ENCODE assay signal across 8 mouse cellular contexts in the genomic region with DNA sequence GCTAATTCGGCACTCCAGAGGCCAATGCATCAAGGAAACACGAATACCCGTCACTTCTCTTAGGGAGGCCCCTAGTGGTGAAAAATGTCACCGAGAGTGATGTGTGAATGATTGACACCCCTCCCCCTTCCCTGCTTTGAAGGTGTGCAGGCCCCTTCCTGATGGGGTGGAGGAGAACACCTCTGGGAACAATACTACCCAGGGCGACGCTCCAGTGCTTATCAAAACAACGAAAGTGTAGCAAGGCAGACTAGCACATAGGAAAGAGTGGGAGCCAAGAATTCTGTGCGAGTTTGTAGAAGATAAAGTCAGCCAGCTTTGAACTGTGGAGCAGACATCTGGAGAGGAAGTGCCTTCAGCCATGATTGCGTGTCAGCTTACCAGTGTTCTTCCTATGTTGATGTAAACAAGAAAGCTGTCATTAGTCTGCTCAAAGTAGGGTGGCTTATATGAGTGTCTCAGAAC. TPM values are rescaled to one million over a fixed set of nuclear protein-coding genes. Genes with fewer than 3 reads are reported as not detected.
DNase-seq lines count a peak whose midpoint lies in the region; ATAC-seq and TF ChIP-seq lines count a peak whose summit lies in the region.

No protein-coding gene starts in this region.

- H3K4me3 ChIP-seq in hindbrain, postnatal 0 days (ENCODE audit: low read length): no peak overlapping the region
- H3K4me3 ChIP-seq in hindbrain, embryonic 12.5 days: no peak overlapping the region
- H3K4me3 ChIP-seq in stomach, embryonic 15.5 days (replicated peaks): no peak overlapping the region

- ATAC-seq in hindbrain, postnatal 0 days: no peak
- ATAC-seq in hindbrain, embryonic 12.5 days (ENCODE audit: low FRiP score): no peak
- ATAC-seq in stomach, embryonic 15.5 days (ENCODE audit: insufficient read depth, low FRiP score, low read depth): no peak

- DNase-seq in hindbrain, postnatal 0 days (ENCODE audit: low spot score): no peak
- peak; percentile 70 for DNase-seq in c-Kit-positive CD71-negative TER-119-negative erythroid progenitor cells, embryonic 14.5 days (ENCODE audit: low read depth)
- DNase-seq in heart, postnatal 4 days: peak; percentile 68
- peak; percentile 40 to 71 for DNase-seq in lung, adult 18-20 months
- DNase-seq in urinary bladder, postnatal 36 days (ENCODE audit: low spot score in 2 of 2): no peak
- DNase-seq in layer of hippocampus, postnatal 36 days: no peak

- H3K36me3 ChIP-seq in hindbrain, postnatal 0 days (ENCODE audit: insufficient read depth, low read length): no peaks in the 10 kb centered on the region
- H3K36me3 ChIP-seq in hindbrain, embryonic 12.5 days: no peaks in the 10 kb centered on the region
- no peaks in the 10 kb centered on the region for H3K36me3 ChIP-seq in stomach, embryonic 15.5 days

- H3K4me1 ChIP-seq in hindbrain, postnatal 0 days (ENCODE audit: insufficient read depth, low read length): no peaks in the 10 kb centered on the region
- H3K4me1 ChIP-seq in hindbrain, embryonic 12.5 days: no peaks in the 10 kb centered on the region
- no peaks in the 10 kb centered on the region for H3K4me1 ChIP-seq in stomach, embryonic 15.5 days

- H3K9me3 ChIP-seq in hindbrain, postnatal 0 days (ENCODE audit: low read length): no peaks in the 10 kb centered on the region
- H3K9me3 ChIP-seq in hindbrain, embryonic 12.5 days (replicated peaks): 0 out of 2 replicates have a peak, but pooled peaks cover 2% of the 10 kb centered on the region
- no peaks in the 10 kb centered on the region for H3K9me3 ChIP-seq in stomach, embryonic 15.5 days

- WGBS in hindbrain, postnatal 0 days: 35% methylated on average over 9 of the region's 9 CpGs
- 38% methylated on average over 9 of the region's 9 CpGs for WGBS in hindbrain, embryonic 12.5 days
- 22% methylated on average over 9 of the region's 9 CpGs for WGBS in stomach, embryonic 15.5 days

- H3K27me3 ChIP-seq in hindbrain, postnatal 0 days (ENCODE audit: insufficient read depth, low read length): no peaks in the 10 kb centered on the region
- H3K27me3 ChIP-seq in hindbrain, embryonic 12.5 days: no peaks in the 10 kb centered on the region
- no peaks in the 10 kb centered on the region for H3K27me3 ChIP-seq in stomach, embryonic 15.5 days (replicated peaks)

- no peak overlapping the region for H3K27ac ChIP-seq in hindbrain, postnatal 0 days
- H3K27ac ChIP-seq in hindbrain, embryonic 12.5 days: no peak overlapping the region
- peak overlapping the region; percentile 22; the same call in 1 of the 2 replicates for H3K27ac ChIP-seq in stomach, embryonic 15.5 days

- no peak overlapping the region for H3K9ac ChIP-seq in hindbrain, postnatal 0 days (replicated peaks; ENCODE audit: low read length)
- H3K9ac ChIP-seq in hindbrain, embryonic 12.5 days: no peak overlapping the region
- H3K9ac ChIP-seq in stomach, embryonic 15.5 days: no peak overlapping the region

- TF ChIP-seq CTCF in hindbrain, postnatal 0 days (IDR thresholded peaks at IDR 0.05; ENCODE audit: low read depth): peak; percentile 58

- H3K4me2 ChIP-seq in hindbrain, postnatal 0 days (ENCODE audit: low read depth, low read length): no peak overlapping the region
- H3K4me2 ChIP-seq in hindbrain, embryonic 12.5 days (replicated peaks): no peak overlapping the region
- H3K4me2 ChIP-seq in stomach, embryonic 15.5 days: no peak overlapping the region

RNA-seq across cellular contexts. Expression of gene Wipi1, which starts 50.9 kb away (rescaled TPM):
- 14.6 and 23.3 TPM in 2 replicates for total RNA-seq in hindbrain, postnatal 0 days (2014; rRNA removed)
- 21.0 and 23.5 TPM in 2 replicates for polyA plus RNA-seq in hindbrain, postnatal 0 days (2015; fragmentation: Nextera tagmentation; extraction: Ambion mirVana)
- 25.1 and 27.5 TPM in 2 replicates for polyA plus RNA-seq in hindbrain, embryonic 12.5 days (2016; fragmentation: Nextera tagmentation; extraction: Ambion mirVana)
- total RNA-seq in heart, postnatal 4 days (2021): 10 to 100 TPM; 85.0 to 86.1 TPM
- 36.4 and 37.5 TPM in 2 replicates for polyA plus RNA-seq in stomach, embryonic 15.5 days (2015; fragmentation: Nextera tagmentation; extraction: Ambion mirVana)
- 10 to 100 TPM; 22.4 to 23.5 TPM for total RNA-seq in layer of hippocampus, postnatal 36 days (2021)

Comparison
In these comparisons a context has a peak if more than half of its experiments do, and no peak if none do; other contexts are left out.
1. DNase-seq: peak in c-Kit-positive CD71-negative TER-119-negative erythroid progenitor cells, embryonic 14.5 days (single experiment), heart, postnatal 4 days (single experiment) and lung, adult 18-20 months (2 of 2); none in hindbrain, postnatal 0 days (single experiment), urinary bladder, postnatal 36 days (0 of 2) and layer of hippocampus, postnatal 36 days (0 of 2).